Mouse (Mus musculus): Measurements from ENCODE around the gene Acbd4.

Gene Acbd4

DNA sequence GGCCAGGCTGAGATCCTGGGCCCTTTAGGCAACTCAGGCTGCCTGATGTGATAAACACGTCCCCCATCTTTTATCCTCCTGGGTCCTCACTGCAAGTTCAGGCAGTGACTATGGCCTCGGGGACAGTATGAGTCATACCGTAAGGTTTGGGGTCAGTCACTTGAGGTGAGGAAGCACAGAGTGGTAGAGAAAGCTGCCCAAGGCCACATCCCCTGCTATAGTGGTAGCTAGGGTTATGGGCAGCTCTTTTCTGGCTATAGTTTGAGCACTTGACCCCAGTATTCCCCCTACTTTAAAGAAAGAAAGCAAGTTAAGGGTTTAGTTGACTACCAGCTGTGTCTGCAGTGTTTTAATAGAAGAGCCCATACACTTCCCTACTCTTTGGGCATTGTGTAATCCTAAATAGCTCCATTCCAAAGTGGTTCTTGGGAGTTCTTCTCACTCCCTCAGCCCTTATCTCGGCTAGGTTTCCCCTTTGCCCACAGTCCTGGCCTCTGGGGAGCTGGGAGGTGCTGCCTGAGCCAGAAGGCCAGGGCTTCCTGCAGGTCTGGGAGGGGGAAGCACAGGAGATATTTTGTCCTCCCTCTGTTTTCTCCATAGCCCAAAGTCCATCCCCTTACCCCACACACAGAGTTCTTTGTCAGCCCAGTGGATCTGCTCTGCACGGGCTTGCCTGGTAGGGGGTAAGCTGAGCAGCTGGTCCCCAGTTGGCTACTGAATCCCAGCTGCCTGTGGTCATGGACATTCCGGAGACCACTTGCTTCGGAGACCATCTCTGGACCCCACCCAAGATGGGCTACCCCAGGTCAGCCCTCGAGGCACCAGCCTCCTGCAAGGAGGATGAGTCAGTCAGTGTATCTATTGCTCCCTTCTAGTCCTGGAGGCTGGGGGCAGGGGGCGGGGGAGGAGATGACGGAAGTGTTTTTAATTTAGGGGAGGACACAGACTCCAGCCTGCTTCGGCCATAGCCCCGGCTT is 43.1 kb downstream of the Acbd4 start:
- peak; percentile 40 for DNase-seq

GRCm38 (mm10) chr11:103146386-103146785 is 44.9 kb downstream of the Acbd4 start:
- no peak for DNase-seq

DNA sequence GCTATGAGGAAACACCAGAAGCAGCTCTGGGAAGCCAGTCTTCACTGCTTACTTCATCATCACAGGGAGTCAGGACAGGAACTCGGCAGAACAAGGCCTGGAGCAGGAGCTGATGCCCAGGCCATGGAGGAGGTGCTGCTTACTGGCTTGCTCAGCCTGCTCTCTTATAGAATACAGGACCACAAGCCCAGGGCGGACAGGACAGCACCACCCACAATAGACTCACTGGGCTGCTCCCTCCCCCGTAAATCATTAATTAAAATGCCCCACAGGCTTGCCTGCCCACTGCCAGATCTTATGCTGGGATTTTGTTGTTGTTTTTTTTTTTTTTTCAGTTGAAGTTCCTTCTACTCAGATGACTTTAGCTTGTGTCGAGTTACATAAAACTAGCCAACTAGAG is 46.3 kb downstream of the Acbd4 start:
- no peak for DNase-seq

DNA sequence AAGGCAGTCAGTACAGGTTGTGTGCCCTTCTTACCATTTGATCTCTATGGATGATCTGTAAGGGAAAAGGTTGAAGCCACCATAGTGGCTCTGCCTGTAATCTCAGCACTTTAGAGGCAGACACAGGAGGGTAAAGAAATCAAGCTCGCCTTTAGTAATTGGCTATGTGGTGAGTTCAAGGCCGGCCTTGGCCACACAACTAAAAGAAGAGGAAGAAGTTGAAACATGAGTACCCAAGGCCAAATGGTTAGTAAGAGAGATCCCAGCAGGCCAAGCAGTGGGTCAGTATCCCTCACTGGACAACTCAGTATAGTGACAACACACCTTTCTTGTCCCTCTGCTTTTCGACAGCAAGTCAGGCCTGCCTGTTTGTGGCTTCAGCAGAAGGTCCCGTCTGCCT is 48.3 kb downstream of the Acbd4 start:
- DNase-seq = no peak

DNA sequence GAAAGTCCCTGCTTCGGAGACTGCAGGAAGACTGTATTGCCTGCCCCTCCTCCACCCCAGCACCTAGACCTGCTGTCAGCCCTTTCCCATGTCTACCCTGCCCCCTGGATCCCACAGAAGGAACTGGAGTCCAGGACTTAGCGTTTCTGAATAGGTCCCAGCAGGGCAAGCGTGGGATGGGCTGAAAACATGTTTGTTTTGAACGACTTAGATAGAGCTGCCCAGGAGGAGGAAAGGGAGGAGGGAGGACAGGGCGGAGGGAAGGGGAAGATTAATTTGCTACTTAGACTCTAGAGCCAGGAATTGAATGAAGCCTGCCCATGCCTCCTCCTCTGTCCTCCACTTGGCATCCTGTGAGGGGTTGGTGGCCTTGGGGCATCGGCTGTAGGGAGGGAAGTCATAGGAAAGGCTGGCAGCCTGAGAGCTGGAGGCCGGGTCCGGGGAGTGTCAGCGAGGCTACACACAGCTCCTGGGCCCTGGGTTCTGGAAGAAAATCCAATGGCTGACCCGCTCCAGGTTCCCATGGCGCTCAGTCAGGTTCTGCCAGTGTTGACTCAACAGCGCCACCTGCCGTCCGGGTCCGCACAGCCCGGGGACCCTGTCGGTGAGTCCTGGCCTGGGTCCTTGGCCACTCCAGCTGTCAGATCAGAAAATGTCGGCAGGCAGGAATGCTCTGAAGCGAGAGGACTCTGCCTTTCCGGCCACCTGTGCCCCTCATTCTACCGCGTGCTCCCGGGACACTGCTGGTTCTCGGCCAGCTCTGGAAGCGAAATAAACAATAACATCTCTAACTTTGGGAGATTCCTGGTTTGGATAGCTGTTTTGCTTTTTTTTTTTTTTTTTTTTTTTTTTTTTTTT is 57.4 kb downstream of the Acbd4 start:
- peak; percentile 93 for DNase-seq

DNA sequence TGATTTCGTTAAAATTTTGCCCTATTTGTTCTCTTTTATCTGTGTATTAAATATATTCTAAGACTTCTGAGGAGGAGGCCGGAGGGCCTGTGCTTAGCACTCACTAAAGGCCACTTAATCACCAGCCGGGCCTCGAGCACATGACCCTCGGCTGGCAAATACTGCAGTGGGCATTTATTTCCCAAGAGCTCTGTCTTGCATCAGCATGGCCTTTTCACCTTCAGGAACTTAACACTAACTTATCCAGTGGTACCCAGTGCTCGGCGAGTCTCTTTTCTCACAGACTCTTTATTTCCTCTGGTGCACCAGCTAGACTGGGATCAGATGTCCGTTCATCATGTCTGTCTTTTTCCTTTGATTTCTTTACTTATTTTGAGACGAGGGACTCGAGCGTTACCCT is 59.3 kb downstream of the Acbd4 start:
- DNase-seq = no peak

DNA sequence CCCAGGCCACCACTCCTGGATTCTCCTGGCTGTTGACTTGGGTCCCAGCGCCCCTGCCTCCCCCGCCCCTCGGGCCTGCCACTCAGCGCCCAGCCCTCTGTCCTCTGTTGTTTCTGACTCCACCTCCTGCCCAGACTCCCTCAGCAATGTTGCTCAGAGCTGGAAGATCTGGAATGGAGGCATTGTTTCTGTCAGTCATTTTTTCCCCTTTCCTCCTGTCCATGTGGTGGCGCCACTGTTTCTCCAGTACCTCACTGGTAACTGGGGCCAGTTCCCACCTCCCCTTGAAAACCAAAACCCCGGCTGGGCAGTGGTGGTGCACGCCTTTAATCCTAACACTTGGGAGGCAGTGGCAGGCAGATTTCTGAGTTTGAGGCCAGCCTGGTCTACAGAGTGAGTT is 60.0 kb downstream of the Acbd4 start:
- DNase-seq = no peak

Data from cerebellum, adult 11-12 months (tissue).